Mouse (Mus musculus) megakaryocyte, adult 5-6 weeks (primary cell): ENCODE data around the gene Omt2a. TPM values are rescaled to one million over a fixed set of nuclear protein-coding genes. Genes with fewer than 3 reads are reported as not detected.
"Not testable (repeated sequence)": the region's sequence is repeated elsewhere in the genome, so short reads cannot be mapped to it uniquely, and the experiment has no call there.

ENCODE experiments used
- ATAC-seq: 2 replicates; pipeline ENCODE4 v1.8.0; 2016; ENCODE audit warnings: mild to moderate bottlenecking, inconsistent platforms; ENCODE audit not compliant: poor library complexity, severe bottlenecking
- total RNA-seq, 2 experiments: library from RNA; stranded (forward) in 1 of 2; stranded (reverse) in 1 of 2; fragments of 153-499, 151-499 nt in 1 of 2; fragments of 221-1000, 200-1000 nt in 1 of 2; gene quantifications; 2 replicates each; pipeline versions ENCODE4 v1.2.3 to v1.2.4; 2015 to 2017

Gene Omt2a
- not detected in 2 replicates for total RNA-seq (2015)
- not detected in 2 replicates for total RNA-seq (2017)

DNA sequence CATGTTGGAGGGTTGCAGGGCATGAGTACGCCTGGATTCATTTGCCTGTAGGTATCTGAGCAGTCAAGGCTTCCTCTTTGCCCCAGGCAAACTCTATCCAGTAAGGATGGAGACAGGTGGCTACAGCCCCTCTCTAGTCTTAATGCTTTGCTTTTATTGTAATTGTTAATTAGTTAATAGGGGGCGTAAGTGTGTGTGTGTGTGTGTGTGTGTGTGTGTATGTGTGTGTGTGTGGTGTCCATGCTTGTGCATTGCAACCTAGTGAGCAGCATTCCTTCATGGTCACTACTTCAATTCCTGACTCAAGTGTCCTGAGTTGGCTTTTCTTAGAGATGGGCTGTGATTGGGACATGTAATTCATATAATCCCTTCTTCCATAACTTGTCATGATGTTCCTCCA, at the start of gene Omt2a:
Gene Omt2a, minus strand, starts transcription at position 101 of the 400 bp plus-strand sequence.
- no peak for ATAC-seq

- no peak for ATAC-seq
Observed at GRCm38 (mm10) chr9:78363374-78363773, 48.8 kb upstream of the Omt2a start.

DNA sequence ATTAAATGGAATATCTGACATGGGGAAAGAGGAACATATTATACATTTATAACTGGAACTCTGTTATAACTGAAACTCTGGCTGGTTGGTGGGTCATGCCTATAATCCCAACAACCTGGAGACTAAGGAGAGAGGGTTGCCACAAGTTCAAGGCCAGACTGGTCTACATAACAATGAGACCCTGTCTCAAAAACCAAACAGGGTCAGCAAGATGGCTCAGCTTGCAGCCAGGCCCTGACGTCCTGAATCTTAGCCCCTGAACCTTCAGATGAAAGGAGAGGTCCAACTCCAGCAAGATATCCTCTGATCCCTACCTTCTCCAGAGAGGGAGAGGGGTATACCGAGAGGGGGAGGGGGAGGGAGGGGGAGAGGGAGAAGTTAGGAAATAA, 45.9 kb upstream of the Omt2a start:
- no peak for ATAC-seq

DNA sequence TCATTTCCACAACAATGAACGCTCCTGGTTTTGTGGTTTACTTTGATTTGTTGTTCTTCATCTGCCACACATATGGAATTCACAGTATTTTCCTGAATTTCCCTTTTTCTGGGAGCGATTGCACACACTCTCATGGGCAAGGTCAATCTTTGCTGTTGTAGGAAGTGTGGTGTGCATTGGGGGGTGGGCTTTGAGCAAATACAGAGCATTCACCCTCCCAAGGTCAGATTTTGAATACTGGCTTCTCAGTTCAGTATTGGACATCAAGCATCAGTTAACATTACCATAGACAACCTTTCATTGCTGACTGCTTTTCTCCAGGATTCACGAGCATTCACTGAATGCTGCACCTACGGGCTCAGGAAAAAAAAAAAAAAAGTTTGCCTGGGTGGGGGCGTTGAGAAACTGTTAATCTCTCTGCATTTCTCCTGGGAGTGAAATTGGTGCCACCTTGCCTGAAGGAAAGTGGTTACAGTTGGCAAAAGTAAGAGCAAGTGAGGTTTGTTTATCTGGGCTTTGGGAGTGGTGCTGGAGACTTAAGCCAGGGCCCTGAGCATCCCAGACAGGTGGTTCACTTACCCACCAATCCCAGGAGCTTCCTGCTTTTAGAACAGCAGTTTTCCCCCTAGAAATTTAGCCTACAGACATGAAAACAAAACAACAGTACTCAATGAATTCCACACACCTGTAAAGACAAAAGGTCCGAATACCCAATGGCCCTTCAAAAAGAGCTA, 45.3 kb upstream of the Omt2a start:
- ATAC-seq: no peak

GRCm38 (mm10) chr9:78358053-78358452, 43.5 kb upstream of the Omt2a start:
- ATAC-seq: peak; percentile 70

GRCm38 (mm10) chr9:78355611-78356010, 41.0 kb upstream of the Omt2a start, which contains the start of gene Gsta2:
Gene Gsta2 (minus strand): TSS chr9:78355788.
- ATAC-seq: no peak

GRCm38 (mm10) chr9:78354665-78355578, 40.3 kb upstream of the Omt2a start:
- no peak for ATAC-seq

DNA sequence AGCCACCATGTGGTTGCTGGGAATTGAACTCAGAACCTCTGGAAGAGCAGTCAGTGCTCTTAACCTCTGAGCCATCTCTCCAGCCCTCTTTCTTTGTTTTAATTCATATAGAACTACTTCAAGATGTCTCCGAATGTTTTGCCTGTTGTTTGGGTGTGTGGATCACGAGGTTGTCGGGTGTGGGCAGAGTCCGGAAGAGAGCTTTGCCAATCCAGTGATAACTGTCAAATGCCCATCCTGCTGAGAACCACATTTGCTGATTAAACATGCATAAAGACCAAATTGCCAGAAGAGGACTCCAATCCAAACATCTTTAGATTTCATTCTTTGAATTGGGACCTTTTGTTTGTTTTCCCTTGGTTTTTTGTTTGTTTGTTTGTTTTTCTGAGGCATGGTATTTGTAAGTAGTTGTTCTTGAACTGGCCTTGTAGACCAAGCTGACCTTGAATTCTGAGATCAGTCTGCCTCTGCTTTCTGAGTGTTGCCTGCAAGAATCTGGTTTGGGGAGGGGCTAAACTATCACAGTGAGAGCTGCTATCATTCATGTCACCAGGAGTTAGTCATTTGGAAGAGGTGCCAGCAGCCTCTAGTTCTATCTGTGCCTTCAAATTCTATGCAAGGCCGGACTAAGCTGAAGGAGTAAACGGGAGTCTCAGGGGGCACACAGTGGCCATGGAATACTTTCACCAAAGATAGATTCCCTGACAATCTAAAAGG, 37.1 kb upstream of the Omt2a start:
- no peak for ATAC-seq

DNA sequence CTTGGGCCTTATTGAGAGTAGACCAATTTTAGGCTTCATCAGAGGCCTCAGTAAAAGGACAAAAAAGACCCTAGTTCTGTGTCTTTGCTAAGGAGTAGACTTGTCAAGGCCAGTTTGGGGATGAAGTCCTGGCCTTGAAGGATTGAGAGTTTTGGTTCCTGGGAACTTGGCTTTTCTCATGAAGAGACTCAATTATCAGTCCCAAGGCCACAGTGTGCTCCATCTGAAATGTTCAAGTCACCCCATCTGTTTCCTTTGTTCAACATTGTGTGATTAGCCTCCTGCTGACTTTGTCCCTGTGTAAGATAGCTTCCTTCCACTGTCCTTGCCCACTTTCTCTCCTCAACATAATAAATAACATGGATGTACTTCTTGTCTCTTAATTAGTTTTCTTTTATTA, 35.4 kb upstream of the Omt2a start:
- ATAC-seq: not testable (repeated sequence)

DNA sequence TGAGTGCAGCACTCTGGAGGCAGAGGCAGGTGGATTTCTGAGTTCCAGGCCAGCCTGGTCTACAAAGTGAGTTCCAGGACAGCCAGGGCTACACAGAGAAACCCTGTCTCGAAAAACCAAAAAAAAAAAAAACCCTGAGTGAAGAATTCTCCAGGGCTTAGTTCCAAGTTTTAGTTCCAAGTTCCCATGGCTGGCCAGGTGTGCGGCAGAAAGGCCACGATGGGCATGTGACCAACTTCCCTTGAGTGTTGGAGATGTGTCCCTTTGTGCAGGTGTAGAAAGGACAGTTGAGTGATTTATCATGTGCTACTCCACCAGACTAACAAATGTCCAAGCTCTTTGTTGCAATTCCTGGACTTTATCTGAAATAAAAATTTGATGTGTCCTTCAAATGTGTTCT, 34.5 kb upstream of the Omt2a start:
- ATAC-seq: not testable (repeated sequence)

DNA sequence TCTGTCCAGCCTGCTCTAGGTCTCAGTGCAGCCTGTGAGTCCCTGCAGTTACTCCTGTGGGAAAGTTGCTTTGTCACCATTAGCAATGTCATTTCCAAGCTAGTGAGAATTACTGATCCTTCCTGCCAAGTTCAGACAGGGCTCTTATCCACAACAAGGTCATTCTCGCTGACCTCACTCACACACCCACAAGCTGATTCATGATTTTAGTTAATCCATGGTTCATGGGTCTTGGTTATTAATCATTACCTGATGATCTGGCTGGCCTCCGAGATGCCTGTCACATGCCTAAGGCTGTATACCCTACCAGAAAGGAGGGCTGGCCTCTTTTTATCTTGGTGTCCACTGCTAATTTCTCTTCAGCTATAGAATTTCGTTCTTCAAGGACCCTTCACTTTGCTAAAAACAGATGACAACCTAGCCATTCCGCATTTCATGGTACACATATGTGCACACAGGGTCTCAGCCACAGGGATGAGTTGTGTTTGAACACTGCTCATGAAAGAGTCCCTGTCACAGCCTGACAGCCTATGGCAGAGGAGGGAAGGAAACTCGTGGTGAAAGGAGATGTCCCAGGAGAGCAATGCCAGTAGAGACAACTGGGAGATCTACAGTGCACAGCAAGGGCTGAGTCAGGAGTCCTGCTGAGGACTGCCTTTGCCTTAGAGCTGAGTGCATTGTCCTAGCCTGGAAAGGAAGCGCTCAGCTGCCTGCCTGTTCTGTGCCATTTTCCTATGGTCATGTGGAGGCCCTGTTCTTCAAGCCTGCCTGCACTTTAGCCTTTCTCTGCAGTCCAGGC, 33.8 kb upstream of the Omt2a start:
- ATAC-seq: not testable (repeated sequence)

DNA sequence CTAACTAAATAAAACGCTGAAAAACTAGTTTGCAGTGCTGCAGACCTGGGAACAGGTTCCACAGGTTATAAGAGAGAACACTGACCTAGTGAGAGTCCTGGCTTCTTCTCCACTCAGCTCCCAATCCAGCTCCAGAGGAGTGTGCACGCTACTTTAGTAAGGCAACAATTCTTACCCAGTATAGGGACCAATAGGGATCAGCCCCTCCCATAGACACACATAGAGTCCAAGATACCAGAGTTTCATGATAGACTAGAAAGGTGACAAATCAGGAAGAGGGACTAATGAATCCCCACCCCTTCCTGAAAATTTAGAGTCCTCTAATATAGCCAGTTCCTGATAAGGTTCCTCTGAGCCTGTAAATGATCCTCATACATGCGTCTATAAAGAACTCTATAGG, 32.4 kb upstream of the Omt2a start:
- no peak for ATAC-seq

DNA sequence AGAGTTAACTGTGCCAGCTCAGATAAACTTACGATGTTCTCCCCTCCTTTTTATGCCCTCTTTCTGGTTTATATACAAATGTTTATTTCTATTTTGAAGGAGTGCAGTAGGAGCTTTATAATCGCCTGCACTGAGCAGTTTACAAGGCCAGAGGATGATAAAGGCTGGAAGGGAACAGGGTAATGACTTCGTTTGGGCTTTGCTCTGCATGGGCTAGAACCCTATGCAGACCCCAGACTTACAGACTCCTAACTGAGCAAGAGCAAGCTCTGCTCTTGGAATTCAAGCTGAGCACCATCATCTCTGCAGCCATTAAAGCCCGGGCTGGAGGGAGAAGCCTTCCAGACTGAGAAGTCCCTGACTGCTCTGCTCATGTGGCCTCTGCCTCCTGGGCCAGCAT, 30.6 kb upstream of the Omt2a start:
- ATAC-seq: not testable (repeated sequence)

- ATAC-seq: not testable (repeated sequence)
Observed at GRCm38 (mm10) chr9:78343055-78343454, 28.5 kb upstream of the Omt2a start.

- not testable (repeated sequence) for ATAC-seq
Observed at GRCm38 (mm10) chr9:78342494-78342893, 27.9 kb upstream of the Omt2a start.

GRCm38 (mm10) chr9:78340324-78340723, 25.7 kb upstream of the Omt2a start:
- peak; percentile 72 for ATAC-seq

DNA sequence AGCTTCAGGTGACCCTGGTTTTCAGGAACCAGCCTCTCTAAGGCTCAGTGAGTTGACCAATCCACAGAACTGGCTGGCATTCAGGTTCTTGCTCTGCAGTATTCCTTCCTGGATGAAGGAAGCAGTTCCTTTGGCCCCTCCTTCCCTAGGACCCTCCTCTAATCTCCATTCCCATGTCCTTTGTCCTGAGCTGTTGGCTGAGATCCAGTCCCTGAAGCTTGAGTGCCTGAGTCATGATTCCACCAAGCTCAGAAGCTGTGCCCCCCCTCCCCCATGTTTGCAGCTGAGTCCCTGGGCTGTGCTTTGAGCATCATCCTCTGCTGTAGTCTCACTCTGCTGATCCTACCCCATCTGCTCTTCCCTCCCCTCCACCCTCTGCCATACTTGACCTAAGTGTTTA, 22.5 kb upstream of the Omt2a start:
- not testable (repeated sequence) for ATAC-seq

GRCm38 (mm10) chr9:78327289-78327688, 12.7 kb upstream of the Omt2a start, which contains the start of gene Omt2b:
Gene Omt2b (plus strand): TSS chr9:78327589.
- ATAC-seq: not testable (repeated sequence)

- no peak for ATAC-seq
Observed at GRCm38 (mm10) chr9:78319499-78319898, 4.9 kb upstream of the Omt2a start.

GRCm38 (mm10) chr9:78308122-78308521, 6.5 kb downstream of the Omt2a start:
- not testable (repeated sequence) for ATAC-seq
